Mouse (Mus musculus) gastrocnemius, adult 18-20 months (tissue): Measurements from ENCODE around the gene Psme3. TPM values are rescaled to one million over a fixed set of nuclear protein-coding genes. Genes with fewer than 3 reads are reported as not detected.
"Not testable (repeated sequence)": the region's sequence is repeated elsewhere in the genome, so short reads cannot be mapped to it uniquely, and the experiment has no call there.

Source experiments
- DNase-seq: peaks from one replicate; pipeline ENCODE4 v3.0.0; 2021; ENCODE audit warnings: low spot score
- total RNA-seq, 2 experiments: library from RNA; stranded (reverse); gene quantifications; 2 replicates each; pipeline ENCODE4 v1.2.3; 2021

Psme3 gene
- total RNA-seq, 2 experiments from 2014 or later: 66.4 to 81.3 TPM

DNA sequence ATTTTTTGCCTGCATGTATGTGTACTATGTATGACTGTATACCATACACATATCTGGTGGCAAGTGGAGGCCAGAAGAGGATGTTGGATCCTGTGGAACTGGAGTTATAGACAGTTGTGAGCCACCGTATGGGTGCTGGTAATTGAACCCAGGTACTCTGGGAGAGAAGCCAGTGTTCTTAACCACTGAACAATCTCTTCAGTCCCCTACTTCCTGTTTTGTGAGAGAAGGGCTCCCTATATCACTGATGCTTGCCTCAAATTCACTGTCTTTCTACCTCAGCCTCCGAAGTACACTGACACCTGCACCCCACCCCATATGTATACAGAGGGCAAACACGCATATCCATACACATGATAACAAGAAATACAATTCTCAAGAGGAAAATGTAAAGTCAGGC is 4.9 kb upstream of the Psme3 start:
- no peak for DNase-seq

- DNase-seq: no peak
Observed at GRCm38 (mm10) chr11:101312150-101312549, 3.9 kb upstream of the Psme3 start.

- DNase-seq: no peak
Observed at GRCm38 (mm10) chr11:101314567-101314966, 1.4 kb upstream of the Psme3 start.

GRCm38 (mm10) chr11:101315082-101315650 is 847 bp upstream of the Psme3 start:
- DNase-seq: no peak

DNA sequence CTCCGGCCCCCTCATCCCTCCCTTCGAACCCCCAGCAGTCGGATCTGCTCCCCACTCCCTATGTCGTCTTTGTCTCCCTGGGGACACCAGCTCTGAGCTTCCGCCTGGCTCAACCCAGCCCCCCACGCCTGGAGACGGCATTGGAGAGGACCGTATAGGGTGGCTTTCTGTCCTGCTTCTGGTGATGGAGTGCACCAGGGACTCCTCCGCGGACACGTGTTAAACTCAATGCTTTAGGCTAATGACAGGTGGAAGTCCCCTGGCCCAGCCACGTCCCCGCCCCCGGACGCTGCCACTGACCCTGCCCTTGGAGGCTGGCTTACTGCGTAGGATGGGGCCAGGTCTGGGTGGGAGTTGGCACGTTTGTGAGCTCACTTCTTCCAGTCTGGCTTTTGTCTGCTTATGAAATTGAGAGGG is 496 bp downstream of the Psme3 start:
- peak; percentile 13 for DNase-seq

GRCm38 (mm10) chr11:101323609-101324008 is 7.6 kb downstream of the Psme3 start:
- peak; percentile 69 for DNase-seq

- DNase-seq: no peak
Observed at GRCm38 (mm10) chr11:101324763-101325162, 8.8 kb downstream of the Psme3 start, which contains the start of gene Aoc2. Gene Aoc2 (plus strand): TSS chr11:101325063.

- not testable (repeated sequence) for DNase-seq
Observed at GRCm38 (mm10) chr11:101325201-101325600, 9.2 kb downstream of the Psme3 start.

DNA sequence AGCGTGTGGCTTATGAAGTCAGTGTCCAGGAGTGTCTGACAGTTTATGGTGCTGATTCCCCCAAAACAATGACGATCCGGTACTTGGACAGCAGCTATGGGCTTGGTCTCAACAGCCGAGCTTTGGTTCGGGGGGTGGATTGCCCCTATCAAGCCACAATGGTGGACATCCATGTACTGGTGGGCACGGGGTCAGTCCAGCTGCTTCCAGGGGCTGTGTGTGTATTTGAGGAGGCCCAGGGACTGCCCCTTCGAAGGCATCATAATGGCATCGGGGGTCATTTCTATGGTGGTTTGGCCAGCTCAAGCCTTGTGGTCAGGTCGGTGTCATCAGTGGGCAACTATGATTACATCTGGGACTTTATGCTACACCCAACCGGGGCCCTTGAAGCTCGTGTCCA is 10.1 kb downstream of the Psme3 start:
- DNase-seq: no peak

DNA sequence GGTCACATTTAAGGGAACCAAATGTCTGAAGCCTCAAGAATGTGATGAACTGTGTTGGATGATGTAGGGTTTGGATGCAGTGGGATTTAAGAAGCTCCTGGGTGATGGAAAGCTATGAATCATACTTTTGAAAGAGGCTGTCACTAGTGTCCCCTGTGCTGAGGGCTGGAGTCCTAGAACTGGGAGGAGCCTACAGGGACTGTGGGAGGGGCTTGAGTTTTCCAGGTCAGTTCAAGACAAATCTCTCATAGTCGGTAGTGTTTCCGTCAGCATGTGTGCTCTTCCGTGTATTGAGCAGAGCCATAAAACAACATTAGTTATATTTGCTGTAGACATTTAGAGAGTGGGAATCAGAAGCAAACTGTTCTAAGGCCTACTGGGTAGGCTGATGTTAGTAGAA is 11.3 kb downstream of the Psme3 start:
- no peak for DNase-seq

GRCm38 (mm10) chr11:101328941-101329635 is 13.1 kb downstream of the Psme3 start:
- peak; percentile 26 for DNase-seq

DNA sequence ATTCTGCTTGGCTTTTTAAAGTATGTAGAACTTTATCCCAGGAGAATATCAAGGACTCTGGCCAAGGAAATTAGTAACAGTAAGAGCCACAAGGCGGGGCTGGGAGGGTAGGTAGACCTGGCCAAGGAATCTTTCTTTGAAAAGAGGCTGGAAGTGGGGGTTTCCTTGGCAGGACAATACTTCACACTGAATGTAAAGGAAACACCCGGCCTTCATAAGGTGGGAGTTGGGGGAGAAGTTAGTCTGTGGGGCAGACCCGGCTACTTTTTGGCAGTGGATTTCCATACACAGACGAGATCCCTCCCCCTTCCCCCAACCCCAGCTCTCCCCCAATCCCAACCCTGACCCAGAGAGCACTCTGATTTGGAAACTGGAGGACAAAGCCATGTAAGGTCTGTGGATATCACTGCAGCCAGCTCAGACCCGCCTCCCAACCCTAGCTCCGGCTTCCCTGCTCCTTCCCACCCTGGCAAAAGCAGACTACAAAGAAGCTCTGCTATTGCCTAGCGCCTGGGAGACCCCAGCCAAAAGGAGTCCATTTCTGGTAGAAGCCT is 14.4 kb downstream of the Psme3 start, which contains the start of gene Aoc3:
Gene Aoc3 (plus strand): TSS at position 235 of the 554 bp plus-strand sequence.
- peak; percentile 48 for DNase-seq

- not testable (repeated sequence) for DNase-seq
Observed at GRCm38 (mm10) chr11:101330961-101331360, 14.9 kb downstream of the Psme3 start.

- DNase-seq: peak; percentile 32
Observed at GRCm38 (mm10) chr11:101332537-101332936, 16.5 kb downstream of the Psme3 start.

DNA sequence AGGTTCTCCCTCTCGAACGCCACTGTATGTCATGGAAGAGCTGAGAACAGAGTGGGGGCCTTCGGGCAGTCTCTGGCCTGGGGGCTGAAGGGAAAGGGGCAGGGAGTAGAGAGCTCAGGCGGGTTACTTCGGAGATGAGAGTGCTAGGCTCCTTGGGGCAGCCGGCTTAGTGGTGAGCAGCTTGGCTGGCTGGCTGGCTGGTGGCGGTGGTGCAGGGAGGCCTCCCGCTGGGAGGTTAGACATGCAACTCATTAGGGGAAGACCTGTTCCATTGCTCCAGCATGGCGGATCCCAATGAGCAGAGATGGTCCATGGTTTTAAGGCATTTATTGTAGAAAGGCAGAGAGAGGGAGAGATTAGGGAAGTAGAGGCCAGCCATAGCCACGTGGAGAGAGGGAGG is 18.0 kb downstream of the Psme3 start:
- DNase-seq: no peak

DNA sequence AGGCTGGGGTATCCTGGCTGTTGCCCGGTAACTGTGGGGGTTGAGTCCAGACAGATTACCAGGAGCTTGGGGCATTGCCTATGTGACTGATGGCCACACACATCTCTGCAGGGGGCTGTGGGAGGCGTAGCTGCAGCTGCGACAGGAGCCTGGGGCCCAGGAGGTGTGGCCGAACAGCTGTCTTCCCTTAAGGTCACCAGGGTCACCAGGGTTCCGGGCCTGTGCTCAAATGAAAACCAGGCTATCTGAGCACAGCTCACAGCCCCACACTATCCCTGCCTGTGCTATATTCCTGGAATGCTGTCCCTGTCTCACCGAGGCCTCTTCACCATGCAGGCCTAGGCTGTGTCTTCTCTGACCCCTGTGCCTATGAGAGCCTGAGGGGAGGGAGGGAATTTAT is 18.5 kb downstream of the Psme3 start:
- DNase-seq: no peak

DNA sequence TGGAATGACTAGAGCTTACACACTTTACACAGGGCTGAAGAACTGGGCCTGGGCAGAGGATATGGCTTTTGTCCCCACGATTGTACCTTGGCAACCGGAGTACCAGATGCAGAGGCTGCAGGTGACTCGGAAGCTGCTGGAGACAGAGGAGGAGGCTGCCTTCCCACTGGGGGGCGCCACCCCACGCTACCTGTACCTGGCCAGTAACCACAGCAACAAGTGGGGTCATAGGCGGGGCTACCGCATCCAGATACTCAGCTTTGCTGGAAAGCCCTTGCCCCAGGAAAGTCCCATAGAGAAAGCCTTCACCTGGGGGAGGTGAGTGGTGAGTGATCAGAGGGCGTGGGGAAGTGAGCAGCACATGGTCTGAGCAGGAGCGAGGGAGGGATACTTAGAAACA is 19.7 kb downstream of the Psme3 start:
- no peak for DNase-seq

DNA sequence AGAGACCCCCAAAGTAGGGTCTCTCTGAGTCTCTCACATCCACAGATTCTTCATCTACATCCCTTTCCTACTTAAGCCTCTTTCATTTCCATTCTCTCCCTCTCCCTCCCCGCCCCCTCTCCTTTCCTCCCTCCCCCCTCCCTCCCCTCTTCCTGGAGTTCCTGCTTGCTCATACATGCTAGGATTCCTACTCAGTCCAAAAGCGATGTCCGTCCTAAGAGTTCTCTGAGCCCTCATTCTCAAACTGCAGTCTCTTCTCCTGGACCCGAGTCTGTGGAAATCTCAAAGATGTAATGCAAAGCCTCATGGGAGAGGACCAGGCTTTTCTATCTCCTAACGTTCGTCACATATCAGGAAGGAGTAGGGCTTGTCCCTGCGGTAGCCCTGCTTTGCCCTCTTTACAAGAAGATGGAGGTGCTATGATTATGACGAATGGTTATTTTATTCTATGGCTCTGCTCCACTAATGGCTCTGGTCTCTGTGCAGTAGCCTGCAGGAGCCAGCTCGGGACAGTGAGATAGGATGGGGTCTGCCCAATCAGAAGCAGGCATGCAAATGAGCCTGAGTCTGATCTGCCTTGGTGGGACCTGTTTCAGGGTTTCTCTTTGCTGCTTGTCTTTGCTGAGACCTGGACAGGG is 22.2 kb downstream of the Psme3 start:
- DNase-seq: no peak

GRCm38 (mm10) chr11:101347083-101347775 is 31.2 kb downstream of the Psme3 start:
- DNase-seq: no peak

- DNase-seq: no peak
Observed at GRCm38 (mm10) chr11:101348774-101349173, 32.8 kb downstream of the Psme3 start.

GRCm38 (mm10) chr11:101349216-101349615 is 33.2 kb downstream of the Psme3 start:
- DNase-seq: no peak
